Mouse (Mus musculus): ENCODE measurements at regions not wholly inside any gene's neighbourhood (a gene's known extent, or its start where the extent isn't known, plus 50 kb on each side); places are given as distances from the start of the nearest gene placed in this dataset.

DNA sequence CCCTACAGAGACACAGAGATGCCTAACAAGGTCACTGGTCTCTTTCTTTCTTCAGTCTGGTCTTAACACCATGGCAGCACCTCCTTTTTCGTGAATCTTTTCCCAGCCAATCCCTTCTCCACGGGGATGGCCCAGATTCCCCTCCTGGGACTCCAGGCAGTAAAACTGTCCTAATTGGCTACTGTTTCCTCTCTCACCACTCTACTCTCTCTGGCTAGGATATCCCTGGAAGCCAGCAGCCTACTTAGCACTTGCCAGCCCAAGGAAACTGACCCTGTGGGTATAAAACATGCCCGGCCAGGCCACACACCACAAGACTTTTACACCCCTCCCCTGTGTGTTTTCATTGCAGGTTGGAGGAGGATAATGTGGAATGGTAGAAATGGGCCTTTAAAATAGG lies 143.9 kb upstream of the Id2 start:
- no peak overlapping the region for H3K4me2 ChIP-seq (replicated peaks; ENCODE audit: low read depth, low read length)
- H3K27ac ChIP-seq (ENCODE audit: low read length): no peak overlapping the region
- no peaks in the 10 kb centered on the region for H3K9me3 ChIP-seq (ENCODE audit: low read length)
- 0 out of 2 replicates have a peak, but pooled peaks cover 4% of the 10 kb centered on the region for H3K4me1 ChIP-seq (ENCODE audit: insufficient read depth, low read depth, low read length)
- 88% methylated on average over 3 of the region's 3 CpGs for WGBS
- ATAC-seq: no peak
- H3K36me3 ChIP-seq (ENCODE audit: insufficient read depth, low read length): no peaks in the 10 kb centered on the region
- H3K9ac ChIP-seq (replicated peaks; ENCODE audit: low read depth): no peak overlapping the region
- TF ChIP-seq CTCF (IDR thresholded peaks at IDR 0.05) (no peak), EP300 (IDR thresholded peaks at IDR 0.05) (no peak)
- H3K4me3 ChIP-seq (ENCODE audit: low read depth, low read length): no peak overlapping the region
- H3K27me3 ChIP-seq (replicated peaks; ENCODE audit: insufficient read depth, low read length): no peaks in the 10 kb centered on the region
- DNase-seq (ENCODE audit: low spot score): no peak

DNA sequence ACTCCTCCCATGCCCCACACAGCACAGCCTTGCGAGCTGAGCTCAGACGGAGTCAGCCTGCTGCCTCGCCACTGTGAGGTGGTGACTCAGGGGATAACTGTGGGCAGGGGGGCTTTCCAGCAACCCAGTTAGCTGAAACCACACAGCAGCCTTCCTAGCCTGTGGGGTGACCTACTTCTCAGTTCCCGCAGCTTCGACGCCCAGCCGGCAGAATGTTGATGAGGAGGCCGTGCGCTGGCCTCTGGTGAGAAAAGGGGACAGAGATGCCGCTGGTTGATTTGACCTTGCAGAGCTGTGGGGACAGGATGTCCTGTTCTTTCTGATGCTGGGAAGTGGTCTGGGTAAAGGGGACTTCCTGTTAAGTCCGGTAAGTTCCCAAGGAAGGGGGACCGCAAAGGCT lies 143.2 kb upstream of the Id2 start:
- Histone ChIP-seq H3K4me3 (ENCODE audit: low read depth, low read length) (no peak overlapping the region), H3K4me2 (replicated peaks; ENCODE audit: low read depth, low read length) (no peak overlapping the region), H3K4me1 (ENCODE audit: insufficient read depth, low read depth, low read length) (0 out of 2 replicates have a peak, but pooled peaks cover 4% of the 10 kb centered on the region), H3K9me3 (ENCODE audit: low read length) (no peaks in the 10 kb centered on the region), H3K9ac (replicated peaks; ENCODE audit: low read depth) (no peak overlapping the region), H3K27me3 (replicated peaks; ENCODE audit: insufficient read depth, low read length) (no peaks in the 10 kb centered on the region), H3K27ac (ENCODE audit: low read length) (no peak overlapping the region), H3K36me3 (ENCODE audit: insufficient read depth, low read length) (no peaks in the 10 kb centered on the region)
- DNase-seq (ENCODE audit: low spot score) (peak; percentile 44), ATAC-seq (peak; percentile 67)
- 55% methylated on average over 12 of the region's 12 CpGs for WGBS
- TF ChIP-seq EP300 (IDR thresholded peaks at IDR 0.05) (peak; percentile 97), CTCF (IDR thresholded peaks at IDR 0.05) (no peak)

DNA sequence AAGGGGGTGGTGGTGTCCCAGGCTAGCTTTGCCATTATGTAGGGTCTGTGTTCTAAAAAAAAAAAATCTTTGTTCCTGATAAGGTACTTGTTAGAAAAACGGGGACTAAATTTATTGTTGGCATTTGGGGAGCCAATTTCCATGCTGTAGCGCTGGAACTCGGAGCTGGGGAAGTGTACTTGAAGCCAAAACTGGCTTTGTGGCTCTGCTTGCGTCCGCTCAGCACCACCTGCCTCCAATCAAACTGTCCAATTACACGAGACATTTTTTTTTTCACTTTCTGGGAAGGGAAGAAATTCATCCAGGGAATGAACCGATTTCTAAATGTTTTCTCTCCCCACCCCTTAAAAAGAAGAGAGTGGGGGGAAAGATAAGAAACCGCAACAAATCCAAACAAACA lies 138.1 kb upstream of the Id2 start:
- Histone ChIP-seq H3K4me3 (ENCODE audit: low read depth, low read length) (no peak overlapping the region), H3K27me3 (replicated peaks; ENCODE audit: insufficient read depth, low read length) (no peaks in the 10 kb centered on the region), H3K27ac (ENCODE audit: low read length) (no peak overlapping the region), H3K4me2 (replicated peaks; ENCODE audit: low read depth, low read length) (no peak overlapping the region), H3K9me3 (ENCODE audit: low read length) (no peaks in the 10 kb centered on the region), H3K4me1 (ENCODE audit: insufficient read depth, low read depth, low read length) (peaks cover 12% of the 10 kb centered on the region; the same call in 1 of the 2 replicates), H3K36me3 (ENCODE audit: insufficient read depth, low read length) (no peaks in the 10 kb centered on the region), H3K9ac (replicated peaks; ENCODE audit: low read depth) (no peak overlapping the region)
- 23% methylated on average over 8 of the region's 8 CpGs for WGBS
- ATAC-seq (no peak), DNase-seq (ENCODE audit: low spot score) (peak; percentile 35)
- TF ChIP-seq CTCF (IDR thresholded peaks at IDR 0.05): no peak
- no peak for TF ChIP-seq EP300 (IDR thresholded peaks at IDR 0.05)

DNA sequence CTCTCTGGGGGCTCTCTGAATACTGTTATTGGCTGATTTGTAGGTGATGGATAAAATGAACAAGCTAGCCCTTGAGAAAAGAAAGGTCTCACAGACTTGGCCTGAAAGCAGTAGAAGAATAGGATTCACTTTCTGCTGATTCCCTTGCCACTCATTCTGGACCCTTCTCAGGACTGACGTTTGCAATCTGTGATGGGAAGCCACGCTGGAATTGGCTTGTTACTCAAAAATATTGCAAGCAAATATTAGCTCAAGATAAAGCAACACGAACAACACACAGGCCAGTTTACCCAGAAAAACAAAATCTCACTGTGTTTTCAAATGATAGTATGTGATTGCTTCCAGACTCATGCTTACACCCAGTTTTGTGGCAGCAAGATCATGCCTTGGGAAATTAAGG lies 137.7 kb upstream of the Id2 start:
- H3K4me1 ChIP-seq (ENCODE audit: insufficient read depth, low read depth, low read length): peaks cover 8% of the 10 kb centered on the region; the same call in 1 of the 2 replicates
- no peaks in the 10 kb centered on the region for H3K36me3 ChIP-seq (ENCODE audit: insufficient read depth, low read length)
- ATAC-seq (no peak), DNase-seq (ENCODE audit: low spot score) (no peak)
- TF ChIP-seq EP300 (IDR thresholded peaks at IDR 0.05): no peak
- no peak for TF ChIP-seq CTCF (IDR thresholded peaks at IDR 0.05)
- H3K27me3 ChIP-seq (replicated peaks; ENCODE audit: insufficient read depth, low read length): no peaks in the 10 kb centered on the region
- no peak overlapping the region for H3K9ac ChIP-seq (replicated peaks; ENCODE audit: low read depth)
- H3K27ac ChIP-seq (ENCODE audit: low read length): no peak overlapping the region
- no peak overlapping the region for H3K4me3 ChIP-seq (ENCODE audit: low read depth, low read length)
- no peak overlapping the region for H3K4me2 ChIP-seq (replicated peaks; ENCODE audit: low read depth, low read length)
- H3K9me3 ChIP-seq (ENCODE audit: low read length): no peaks in the 10 kb centered on the region
- 42% methylated on average over 3 of the region's 3 CpGs for WGBS

DNA sequence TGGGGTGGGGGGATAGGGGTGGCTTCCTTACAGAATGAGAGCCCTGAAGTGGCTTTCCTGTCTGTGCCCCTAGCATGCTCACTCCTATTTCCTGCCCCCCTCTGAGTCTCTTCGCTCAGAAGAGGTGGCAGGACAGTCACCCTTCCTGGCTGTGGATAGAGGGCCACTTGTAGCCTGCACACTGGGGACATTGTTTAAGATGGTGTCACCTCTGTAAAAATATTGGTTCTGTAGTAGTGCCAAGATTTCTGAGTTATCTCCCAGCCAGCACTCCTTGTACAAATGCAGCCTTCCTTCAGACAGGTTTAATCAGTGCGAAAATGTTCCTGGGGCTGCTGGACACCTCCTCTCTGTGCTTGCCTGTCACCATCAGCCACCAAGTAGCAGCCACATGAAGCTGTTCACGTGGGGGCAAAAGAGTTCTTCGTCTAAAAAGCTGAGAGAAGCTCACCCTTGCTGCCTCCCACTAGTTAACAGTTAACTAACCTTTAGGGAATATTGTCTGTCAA lies 136.1 kb upstream of the Id2 start:
- no peak overlapping the region for H3K27ac ChIP-seq (ENCODE audit: low read length)
- no peaks in the 10 kb centered on the region for H3K27me3 ChIP-seq (replicated peaks; ENCODE audit: insufficient read depth, low read length)
- ATAC-seq (peak; percentile 61), DNase-seq (ENCODE audit: low spot score) (peak; percentile 18)
- peaks cover 8% of the 10 kb centered on the region; the same call in 1 of the 2 replicates for H3K4me1 ChIP-seq (ENCODE audit: insufficient read depth, low read depth, low read length)
- H3K4me2 ChIP-seq (replicated peaks; ENCODE audit: low read depth, low read length): no peak overlapping the region
- no peaks in the 10 kb centered on the region for H3K9me3 ChIP-seq (ENCODE audit: low read length)
- 50% methylated on average over 4 of the region's 4 CpGs for WGBS
- H3K9ac ChIP-seq (replicated peaks; ENCODE audit: low read depth): no peak overlapping the region
- TF ChIP-seq CTCF (IDR thresholded peaks at IDR 0.05) (no peak), EP300 (IDR thresholded peaks at IDR 0.05) (no peak)
- no peak overlapping the region for H3K4me3 ChIP-seq (ENCODE audit: low read depth, low read length)
- no peaks in the 10 kb centered on the region for H3K36me3 ChIP-seq (ENCODE audit: insufficient read depth, low read length)

DNA sequence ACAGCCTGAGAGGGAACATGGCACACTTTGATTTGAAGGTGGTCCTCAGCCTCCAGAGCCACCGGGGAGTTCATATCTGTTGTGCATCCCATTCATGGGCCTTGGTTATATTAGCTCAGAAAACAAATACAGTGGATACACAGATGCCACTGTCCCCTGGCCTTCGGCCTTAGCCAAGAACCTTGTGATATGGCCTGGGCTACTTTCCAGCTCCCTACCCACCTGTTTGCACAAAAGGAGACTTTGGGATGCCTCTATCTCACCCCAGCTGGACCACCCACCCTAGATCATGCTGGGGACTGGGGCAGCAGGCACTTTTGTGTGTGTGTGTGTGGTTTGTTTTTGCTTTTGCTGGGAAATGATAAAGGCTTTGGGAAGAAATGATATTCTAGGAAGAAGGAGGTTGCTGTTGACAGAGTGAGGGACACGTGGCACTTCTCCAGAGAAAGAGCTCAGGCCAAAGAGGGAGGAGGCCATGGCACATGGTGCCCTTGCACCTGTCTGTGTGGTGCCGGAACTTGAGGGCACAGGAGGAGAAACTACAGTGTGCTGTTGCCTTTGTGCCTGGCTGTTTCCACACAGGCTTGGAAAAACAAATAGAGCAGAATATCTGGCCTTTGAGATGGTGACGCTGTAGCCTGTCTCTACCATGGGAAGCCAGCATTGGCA lies 135.6 kb upstream of the Id2 start:
- no peak overlapping the region for H3K4me2 ChIP-seq (replicated peaks; ENCODE audit: low read depth, low read length)
- WGBS: 54% methylated on average over 5 of the region's 5 CpGs
- no peak for DNase-seq (ENCODE audit: low spot score)
- H3K36me3 ChIP-seq (ENCODE audit: insufficient read depth, low read length): no peaks in the 10 kb centered on the region
- H3K4me1 ChIP-seq (ENCODE audit: insufficient read depth, low read depth, low read length): peaks cover 8% of the 10 kb centered on the region; the same call in 1 of the 2 replicates
- TF ChIP-seq EP300 (IDR thresholded peaks at IDR 0.05) (no peak), CTCF (IDR thresholded peaks at IDR 0.05) (no peak)
- H3K27ac ChIP-seq (ENCODE audit: low read length): no peak overlapping the region
- ATAC-seq: peak; percentile 47
- H3K4me3 ChIP-seq (ENCODE audit: low read depth, low read length): no peak overlapping the region
- H3K27me3 ChIP-seq (replicated peaks; ENCODE audit: insufficient read depth, low read length): no peaks in the 10 kb centered on the region
- H3K9me3 ChIP-seq (ENCODE audit: low read length): no peaks in the 10 kb centered on the region
- no peak overlapping the region for H3K9ac ChIP-seq (replicated peaks; ENCODE audit: low read depth)

Data from lung, postnatal 0 days (tissue).